Mouse (Mus musculus): ENCODE measurements around the gene Evl. TPM values are rescaled to one million over a fixed set of nuclear protein-coding genes. Genes with fewer than 3 reads are reported as not detected.
A peak's percentile ranks its signal among the peaks of the same experiment; 100 is the strongest.

The Evl gene
- total RNA-seq, 2 experiments from 2014 or later, result 184 to 192 TPM

DNA sequence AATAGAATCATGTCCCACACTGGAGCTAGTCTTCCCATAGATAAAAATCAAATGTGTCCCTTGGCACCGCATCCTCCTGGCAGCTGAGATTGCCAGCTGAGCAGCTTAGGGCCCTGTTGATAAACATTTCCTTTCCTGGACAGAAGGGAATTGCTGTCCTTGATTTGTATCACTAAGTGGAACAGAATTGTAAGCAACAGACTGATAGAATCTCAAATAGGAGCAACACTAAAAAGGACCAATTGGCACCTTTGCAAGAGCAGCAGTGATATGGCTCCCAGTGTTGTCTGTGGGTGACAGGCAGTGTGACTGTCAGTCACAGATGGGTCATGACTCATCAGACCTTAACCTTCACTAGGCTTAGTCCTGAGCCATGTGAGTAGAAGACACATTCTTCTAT is 29.3 kb downstream of the Evl start:
- DNase-seq (ENCODE audit: low spot score in 2 of 2), result peak in 1 of 2 experiments; percentile 28

DNA sequence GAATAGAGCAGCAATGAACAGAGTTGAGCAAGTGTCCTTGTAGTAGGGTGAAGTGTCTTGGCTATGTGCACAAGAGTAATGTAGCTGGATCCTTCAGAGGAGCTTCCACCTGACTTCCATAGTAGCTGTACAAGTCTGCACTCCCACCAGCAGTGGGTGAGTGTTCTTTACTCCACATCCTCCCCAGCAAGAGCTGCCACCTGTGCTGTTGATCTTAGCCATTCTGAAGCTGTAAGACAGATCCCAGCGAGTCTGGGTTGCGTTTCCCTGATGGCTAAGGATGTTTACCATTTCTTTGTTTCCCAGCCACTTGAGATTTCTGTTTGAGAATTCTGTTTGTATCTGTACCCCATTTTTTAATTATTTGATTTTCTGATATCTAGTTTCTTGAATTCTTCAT is 35.6 kb downstream of the Evl start:
- DNase-seq (ENCODE audit: low spot score in 2 of 2), result no peak

DNA sequence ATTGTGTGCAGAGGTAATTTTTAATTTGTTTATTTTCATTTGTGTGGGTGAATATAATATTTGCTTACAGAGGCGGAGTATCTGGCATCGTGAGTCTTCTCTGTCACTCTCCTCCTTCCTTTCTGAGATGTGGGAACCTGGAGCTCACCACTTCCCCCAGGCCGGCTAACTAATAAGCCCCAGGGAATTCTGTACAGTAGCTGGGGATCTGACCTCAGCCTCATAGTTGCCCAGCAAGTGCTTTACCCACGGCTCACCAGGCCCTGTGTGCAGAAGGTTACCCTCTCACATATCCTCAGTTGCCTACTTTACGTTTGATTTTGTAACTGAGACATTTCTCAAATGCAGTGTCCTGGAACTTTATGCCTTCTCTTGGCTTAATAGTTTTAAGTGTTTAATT is 37.1 kb downstream of the Evl start:
- DNase-seq (ENCODE audit: low spot score in 2 of 2), result no peak

DNA sequence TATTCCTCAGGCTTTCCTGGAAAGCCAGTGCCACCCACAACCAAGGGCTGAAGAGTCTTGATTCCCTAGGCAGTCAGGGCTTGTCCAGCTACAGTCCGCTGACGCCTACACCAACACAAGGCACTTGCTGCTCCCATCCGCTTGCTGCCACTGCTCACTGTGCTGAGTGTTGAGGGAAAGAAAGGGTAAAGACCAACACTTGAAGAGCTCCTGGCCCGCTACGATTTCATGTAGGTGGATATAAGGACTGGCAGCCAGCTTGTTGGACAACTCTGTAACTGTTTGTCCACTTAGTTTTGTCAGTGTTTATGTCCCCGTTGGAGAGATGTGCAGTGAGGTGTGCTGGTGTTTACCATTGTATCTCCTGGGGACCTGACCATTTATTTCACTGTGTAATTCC is 38.3 kb downstream of the Evl start:
- no peak for DNase-seq (ENCODE audit: low spot score in 2 of 2)

DNA sequence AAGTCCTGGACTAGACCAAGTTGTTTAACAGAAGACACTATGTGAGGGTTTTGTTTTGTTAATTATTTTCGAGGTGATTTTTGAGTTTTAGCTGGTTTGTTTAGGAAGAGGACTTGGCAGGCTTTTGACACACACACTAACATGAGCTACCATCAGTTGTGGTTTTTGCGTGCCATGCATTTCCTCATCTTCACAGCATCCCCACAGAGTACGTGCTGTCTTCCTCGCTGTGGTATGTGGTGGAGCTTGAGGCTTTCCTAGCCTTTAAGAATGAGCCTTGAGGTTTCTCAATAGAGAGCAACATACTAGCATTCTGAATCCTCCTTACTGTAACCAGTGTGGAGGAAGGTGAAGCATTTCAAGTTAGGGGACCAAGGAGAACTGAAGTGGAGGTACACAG is 46.3 kb downstream of the Evl start:
- no peak for DNase-seq (ENCODE audit: low spot score in 2 of 2)

DNA sequence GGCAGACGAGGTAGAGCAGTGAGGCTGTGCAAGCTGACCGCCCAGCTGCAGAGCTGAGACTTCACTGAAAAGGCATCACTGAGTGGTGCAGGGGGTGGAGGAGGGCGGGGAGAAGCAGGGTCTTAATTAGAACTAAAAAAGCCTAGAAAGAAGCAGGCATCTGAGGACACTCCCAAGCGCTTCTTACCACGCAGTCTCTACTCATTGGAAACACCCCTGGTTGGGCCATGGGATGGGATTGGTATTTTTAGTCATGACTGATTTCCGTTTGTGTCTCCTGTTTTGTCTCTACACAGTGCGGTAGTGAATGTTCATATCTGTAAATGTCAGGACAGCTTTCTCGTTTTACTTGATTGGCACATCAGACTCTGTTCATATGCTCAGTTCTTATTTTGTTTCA is 46.8 kb downstream of the Evl start:
- peak; percentile 11 to 44 for DNase-seq (ENCODE audit: low spot score in 2 of 2)

DNA sequence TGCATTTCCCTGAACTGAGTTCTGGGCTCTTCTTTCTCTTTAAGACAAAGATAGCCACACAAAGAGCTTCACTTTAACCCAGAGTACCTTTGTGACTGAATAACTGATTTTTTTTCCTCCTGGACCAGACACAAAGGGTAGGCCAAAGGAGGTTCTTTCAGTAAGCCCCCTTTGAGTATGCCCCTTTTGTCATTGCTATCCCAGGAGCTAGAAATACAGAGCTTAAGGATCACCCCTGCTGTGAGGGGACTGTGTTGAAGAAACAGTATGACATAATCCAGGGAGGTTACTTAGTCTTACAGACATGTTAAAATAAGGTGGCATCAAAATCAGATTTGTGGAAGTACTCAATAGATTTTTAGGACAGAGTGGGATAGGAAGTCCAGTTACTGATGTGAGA is 50.0 kb downstream of the Evl start:
- DNase-seq (ENCODE audit: low spot score in 2 of 2), result no peak

DNA sequence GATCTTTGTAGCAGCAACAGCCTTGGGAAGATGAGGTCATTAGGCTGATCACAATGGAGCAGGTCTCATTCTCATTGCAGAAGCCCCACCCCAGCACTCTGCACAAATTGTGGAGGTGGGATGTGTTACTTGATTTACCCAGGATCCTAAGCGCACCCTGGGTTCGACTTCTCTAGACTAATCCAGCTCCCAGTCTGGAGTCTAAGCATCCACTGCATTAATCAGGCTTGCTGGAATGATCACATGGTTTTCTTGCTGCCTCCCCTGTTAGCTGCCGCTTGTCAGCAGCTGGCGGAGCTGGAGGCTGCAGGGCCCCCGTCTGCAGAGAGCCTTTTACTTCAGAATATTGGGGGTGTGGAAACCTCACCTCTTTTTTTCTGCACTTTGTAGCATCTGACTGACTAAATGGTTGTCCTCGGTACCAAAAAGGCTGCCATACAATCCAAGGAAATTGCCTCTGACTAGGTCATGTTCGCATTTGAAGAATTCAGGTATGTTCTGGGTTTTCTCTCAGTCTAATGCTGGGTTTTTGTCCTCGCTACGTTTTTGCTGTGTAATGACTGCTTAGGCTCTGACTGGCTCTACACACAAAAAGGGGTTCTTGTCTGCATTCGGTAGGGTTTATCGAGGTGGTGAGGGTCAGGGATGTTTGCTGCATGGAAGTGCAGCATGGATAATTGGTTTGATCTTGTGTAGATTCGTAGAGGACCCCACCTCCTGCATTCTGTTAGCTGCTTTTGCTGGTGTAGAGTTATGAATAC is 51.2 kb downstream of the Evl start:
- DNase-seq (ENCODE audit: low spot score in 2 of 2), result peak; percentile 13 to 25

DNA sequence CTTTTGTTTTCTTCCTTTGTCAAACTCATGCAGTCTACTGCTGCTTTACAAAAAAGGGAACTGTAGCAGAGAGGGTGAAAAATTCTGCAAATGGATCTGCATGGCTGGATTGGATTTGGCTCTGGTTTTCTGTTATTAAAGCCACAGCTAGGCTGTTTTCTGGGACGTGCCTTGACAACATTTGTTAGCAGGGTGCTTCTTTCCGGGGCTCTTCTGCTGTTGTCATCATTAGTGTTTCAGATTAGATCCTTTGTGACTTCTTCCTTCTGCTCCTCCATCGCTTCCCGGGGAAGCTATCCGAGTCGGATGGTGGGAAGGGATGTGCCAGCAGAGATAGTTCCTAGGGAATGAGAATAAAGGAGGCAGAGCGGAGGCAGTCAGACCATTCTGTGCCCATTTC is 51.8 kb downstream of the Evl start:
- peak in 1 of 2 experiments; percentile 22 for DNase-seq (ENCODE audit: low spot score in 2 of 2)

DNA sequence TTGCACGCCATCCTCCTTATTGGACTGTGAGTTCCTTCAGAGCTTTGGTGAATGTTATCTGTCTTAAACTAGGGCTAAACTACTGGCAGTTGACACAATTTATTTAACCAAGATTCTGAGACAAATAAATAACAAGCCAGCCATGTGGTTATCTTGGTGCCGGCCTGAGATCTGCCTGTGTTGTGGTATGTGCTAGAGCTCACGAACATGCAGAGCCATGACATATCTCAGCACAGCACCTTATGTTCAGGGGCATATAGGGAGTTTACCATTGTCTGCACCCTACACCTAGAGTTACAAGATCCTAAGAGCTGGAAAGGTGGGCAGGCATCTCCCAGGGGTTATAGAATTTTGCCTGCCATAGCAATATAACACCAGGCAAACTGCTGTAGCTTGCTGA is 54.9 kb downstream of the Evl start:
- no peak for DNase-seq (ENCODE audit: low spot score in 2 of 2)

DNA sequence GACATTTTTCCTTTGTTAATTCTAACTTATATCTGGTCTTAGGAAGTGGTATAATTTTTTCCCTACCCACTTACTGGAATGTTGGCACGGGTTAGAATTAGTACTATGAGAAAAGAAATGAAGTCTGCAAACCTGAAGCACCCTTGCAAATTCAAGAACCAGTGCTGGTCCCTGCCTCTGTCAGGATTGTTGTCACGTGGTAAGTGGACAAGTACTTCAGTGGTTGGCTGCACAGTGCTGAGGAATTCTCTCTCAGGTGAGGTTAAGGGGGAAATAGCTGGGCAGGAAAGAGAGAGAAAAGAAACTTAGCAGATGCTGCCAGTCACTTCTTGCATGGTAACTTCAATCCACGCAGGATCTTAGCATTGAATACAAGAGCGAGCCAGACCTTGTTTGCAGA is 55.7 kb downstream of the Evl start:
- no peak for DNase-seq (ENCODE audit: low spot score in 2 of 2)

DNA sequence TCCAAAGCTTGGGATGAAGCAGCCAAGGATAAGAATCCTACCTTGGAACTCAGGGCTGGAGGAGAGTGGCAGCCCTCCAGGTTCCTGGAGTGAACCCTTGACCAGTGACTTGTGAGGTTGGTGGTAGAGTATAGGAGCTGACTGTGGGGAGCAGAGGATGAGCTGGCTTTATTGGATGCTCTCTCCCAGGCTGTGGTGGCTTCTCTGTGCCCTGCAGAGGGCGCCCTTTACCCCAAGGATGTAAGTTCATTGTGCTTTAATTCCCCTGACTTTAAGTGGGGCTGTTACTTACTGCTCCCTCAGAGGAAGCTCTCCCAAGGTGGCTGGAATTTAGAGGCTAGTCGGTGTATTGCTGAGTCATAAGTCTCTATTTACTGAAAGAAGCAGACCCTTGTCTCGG is 58.6 kb downstream of the Evl start:
- DNase-seq (ENCODE audit: low spot score in 2 of 2), result peak in 1 of 2 experiments; percentile 63

DNA sequence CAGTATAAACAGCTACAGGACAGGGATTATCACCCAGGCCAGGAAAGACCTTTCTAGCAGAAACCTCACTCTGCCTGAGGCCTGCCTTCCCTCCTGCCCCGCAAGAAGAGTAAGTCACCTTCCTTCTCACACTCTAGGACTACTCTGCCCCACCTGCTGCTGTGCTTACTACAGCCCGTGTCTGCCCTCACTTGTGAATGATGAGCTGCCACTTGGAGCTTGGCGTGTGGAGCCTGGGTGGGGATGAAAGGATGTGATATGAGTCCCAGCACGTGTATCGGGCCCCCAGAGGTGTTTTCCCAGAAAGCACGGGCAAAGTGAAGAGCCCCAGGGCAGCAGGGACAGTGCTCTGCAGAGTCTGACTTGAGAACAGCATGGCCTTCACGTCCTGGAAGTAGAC is 63.0 kb downstream of the Evl start:
- no peak for DNase-seq (ENCODE audit: low spot score in 2 of 2)

DNA sequence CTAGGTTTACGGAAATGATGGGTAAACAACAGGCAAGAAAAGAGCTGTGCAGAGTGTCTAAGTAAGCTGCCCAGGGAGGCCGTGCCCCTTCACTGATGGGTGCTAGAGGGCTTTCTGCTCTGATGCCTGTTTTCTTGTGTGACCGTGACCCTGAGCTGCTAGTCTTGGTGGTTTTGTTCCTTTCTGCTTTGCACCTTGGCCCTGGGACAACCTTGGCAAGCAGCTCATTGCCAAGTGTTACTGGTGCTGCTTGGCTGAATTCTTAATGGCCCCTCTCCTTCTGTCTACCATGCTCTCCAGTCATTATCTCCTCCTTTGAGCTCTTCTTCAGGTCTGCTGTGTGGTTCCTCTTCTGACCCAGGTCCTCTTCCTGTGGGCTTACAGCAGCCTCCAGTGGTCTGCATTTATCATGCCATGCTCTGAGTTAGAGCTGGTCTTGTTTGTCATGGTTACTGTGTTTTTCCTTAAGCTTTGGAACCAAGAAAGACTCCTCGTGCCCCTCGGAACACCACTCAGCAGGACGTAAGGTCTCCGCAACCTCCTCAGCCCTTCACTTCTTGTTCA is 65.4 kb downstream of the Evl start:
- no peak for DNase-seq (ENCODE audit: low spot score in 2 of 2)

DNA sequence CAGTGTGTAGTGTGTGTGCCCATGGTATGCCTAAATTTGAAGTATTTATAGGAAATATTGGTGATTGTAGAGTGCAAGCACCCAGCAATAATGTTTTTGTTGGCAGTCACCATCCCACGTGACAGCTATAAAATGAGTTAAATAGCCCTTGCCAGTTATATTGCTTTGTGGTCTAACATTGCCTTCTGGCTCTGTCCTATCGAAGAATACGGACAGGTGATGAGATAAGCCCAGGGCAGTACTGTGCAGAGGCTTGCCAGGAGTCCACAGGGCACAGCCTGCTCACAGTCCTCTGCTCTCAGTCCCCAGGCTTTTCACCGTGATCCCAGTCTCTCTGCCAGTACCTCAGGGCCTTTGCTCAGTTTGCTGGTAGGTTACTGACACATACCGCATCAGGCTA is 67.9 kb downstream of the Evl start:
- no peak for DNase-seq (ENCODE audit: low spot score in 2 of 2)

DNA sequence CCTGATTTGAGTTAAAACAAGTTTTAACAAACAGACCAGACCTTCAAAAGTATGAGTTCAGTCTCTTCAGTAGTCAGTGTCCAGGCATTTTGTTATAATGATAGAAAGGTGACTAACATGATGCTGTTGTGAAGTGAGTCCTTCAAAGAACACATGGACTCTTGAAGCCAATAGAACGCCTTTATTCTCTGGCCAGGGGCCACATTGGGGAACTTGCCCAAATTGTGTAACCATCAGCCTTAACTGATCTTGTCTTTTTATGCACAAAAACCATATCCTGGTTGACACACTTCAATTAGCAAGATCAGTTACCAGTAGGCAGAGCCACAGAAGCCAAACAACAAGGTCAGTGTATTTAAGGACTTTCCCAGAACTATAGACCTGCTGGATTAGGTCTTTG is 75.0 kb downstream of the Evl start:
- DNase-seq (ENCODE audit: low spot score in 2 of 2), result no peak

DNA sequence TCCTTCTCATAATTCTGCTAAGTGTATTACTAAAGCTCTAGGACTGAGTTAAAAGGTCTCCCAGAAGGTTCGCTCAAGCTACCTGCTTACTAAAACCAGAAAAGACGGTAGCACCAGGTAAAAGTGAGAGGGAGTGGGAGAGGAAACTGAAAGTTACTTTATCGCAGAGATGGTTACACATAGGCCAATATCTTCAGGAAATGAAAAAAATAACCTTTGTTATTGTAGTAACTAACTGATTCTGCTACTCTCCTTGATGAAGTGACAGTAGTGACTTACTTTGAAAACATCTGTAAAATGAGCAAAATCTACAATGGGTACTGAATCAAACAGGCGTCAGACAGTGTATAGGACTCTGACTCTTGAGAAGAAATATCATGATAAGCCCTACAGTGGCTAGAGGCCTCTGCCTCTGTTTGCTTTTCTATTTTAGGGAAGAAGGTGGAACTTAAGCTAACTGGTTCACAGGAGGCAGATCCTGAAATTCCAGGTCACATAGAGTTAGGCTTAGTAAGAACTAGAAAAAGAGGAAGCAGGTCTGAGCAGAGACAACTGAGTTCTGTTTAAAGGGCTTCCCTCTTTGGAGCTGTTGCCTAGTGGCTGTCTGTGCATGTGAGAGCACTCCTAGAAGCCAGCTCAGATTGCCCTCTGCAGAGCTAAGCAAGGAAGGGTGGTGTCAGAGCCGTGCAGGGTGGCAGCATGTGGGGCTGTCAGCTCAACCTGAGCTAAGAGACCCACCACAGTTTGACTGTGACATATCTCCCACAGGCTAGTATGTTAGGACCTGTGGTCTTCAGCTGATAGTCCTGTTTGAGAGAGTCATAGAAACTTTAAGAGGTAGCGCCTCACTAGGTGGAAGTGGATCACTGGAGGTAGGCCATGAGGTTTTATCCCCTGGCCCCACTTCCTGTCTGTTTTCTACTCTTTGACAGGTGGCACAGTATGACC is 76.5 kb downstream of the Evl start:
- no peak for DNase-seq (ENCODE audit: low spot score in 2 of 2)

DNA sequence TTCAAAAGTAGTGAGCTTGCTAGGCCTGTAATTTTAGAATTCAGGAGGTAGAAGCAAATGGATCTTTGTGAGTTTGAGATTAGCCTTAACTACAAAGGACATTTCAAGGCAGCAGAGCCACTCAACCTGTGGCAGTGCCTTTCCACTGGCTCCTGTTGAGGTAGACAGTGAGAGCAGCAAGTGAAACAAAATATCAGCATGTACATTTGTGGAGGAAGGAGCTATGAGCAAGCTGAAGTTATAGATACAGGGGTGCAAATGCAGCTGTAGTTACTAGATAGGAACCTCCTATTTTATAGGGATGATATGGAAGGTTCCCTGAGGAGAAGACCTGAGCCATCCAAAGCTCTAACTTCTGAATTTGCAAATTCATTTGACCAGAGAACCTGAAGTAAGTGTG is 78.0 kb downstream of the Evl start:
- no peak for DNase-seq (ENCODE audit: low spot score in 2 of 2)

DNA sequence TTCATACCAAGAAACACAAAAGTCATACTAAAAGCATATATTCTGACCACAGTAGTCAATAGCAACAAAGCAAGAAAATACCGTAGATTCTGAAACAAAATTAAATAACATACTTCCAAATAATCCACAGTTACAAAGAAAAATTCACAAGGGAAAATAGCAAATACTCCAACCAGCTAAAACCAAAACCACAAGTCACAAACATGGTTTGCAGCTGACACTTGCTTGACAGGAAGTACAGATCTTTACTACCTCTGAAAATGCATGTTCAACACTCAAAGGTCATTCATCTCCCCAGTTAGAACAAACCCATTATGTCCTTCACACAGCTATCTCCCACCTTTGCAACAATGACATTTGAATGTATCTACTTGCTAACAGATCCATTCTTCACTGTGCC is 79.5 kb downstream of the Evl start:
- DNase-seq (ENCODE audit: low spot score in 2 of 2), result no peak

DNA sequence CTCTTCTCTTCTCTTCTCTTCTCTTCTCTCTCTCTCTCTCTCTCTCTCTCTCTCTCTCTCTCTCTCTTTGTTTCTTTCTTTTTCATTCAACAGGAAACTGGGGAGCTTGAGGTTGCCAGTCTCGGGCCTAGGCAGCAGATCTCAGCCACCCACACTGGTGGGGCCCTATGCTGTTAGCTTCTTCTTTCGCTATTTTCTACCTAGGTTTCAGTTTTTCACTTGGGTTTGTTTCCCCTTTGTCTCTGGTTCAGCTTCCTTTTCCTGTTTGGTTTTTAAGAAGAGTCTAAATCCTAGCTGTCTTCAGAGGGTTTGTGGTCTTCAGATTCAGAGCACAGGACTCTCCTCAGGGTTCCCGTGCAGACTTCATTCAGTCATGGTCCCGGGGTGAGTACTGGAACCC is 81.0 kb downstream of the Evl start:
- no peak for DNase-seq (ENCODE audit: low spot score in 2 of 2)

DNA sequence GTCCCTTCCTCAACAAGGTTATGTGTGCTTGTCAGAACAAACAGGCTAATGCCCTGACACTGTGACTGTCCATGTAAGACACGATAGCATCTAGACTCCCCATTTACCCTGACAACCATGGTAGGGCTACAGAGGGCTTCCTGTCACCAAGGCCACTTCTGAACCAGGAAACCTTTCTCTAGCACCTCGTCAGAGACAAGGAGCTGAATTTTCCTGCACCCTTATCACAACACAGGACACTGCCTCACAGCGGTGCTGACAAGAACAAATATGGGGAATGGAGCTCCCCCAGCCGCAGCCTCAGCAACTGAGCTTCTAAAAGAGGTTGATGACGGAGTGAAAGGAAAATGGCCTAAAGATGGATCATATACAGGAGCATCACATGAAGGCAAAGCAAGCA is 82.9 kb downstream of the Evl start:
- no peak for DNase-seq (ENCODE audit: low spot score in 2 of 2)

DNA sequence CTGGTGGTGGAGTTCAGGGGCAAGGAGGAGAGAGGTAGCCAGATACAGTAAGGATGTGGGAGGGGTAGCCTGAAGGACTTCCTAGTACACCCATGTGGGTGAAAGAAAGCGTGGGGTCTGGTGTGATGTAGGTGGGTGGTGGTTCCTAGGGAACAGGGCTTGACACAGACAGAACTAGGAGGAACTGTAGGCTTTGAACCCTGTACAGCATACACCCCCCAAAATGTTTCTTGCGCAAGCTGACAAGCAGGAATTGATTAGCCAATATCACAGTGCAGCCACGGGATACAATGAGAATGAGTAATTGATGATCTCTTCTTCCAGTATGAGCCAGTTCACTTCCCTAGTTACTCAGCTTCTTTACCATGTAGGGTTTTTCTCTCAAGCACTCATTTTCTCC is 84.6 kb downstream of the Evl start:
- peak in 1 of 2 experiments; percentile 16 for DNase-seq (ENCODE audit: low spot score in 2 of 2)

Measured in layer of hippocampus, adult 18-20 months (tissue).